Mouse (Mus musculus) ovary, adult 18-20 months (tissue): ENCODE data around the gene Lime1.

ENCODE experiments used
- DNase-seq: peaks from one replicate; pipeline ENCODE4 v3.0.0; 2022; ENCODE audit warnings: low spot score, mixed read lengths

Lime1 gene

GRCm38 (mm10) chr2:181391022-181391421 is 11.1 kb downstream of the Lime1 start:
- DNase-seq = no peak

- no peak for DNase-seq
Observed at GRCm38 (mm10) chr2:181391541-181391940, 11.7 kb downstream of the Lime1 start.

GRCm38 (mm10) chr2:181392600-181393213 is 12.8 kb downstream of the Lime1 start:
- DNase-seq = peak; percentile 68

GRCm38 (mm10) chr2:181394086-181394485 is 14.2 kb downstream of the Lime1 start:
- DNase-seq = peak; percentile 26

- peak; percentile 17 for DNase-seq
Observed at GRCm38 (mm10) chr2:181397207-181397761, 17.4 kb downstream of the Lime1 start.

GRCm38 (mm10) chr2:181401497-181401896 is 21.6 kb downstream of the Lime1 start:
- no peak for DNase-seq

- DNase-seq = no peak
Observed at GRCm38 (mm10) chr2:181403722-181404121, 23.8 kb downstream of the Lime1 start.

GRCm38 (mm10) chr2:181409643-181410042 is 29.8 kb downstream of the Lime1 start:
- DNase-seq = no peak

- DNase-seq = peak; percentile 64
Observed at GRCm38 (mm10) chr2:181410760-181411473, 31.0 kb downstream of the Lime1 start.

GRCm38 (mm10) chr2:181413141-181413540 is 33.3 kb downstream of the Lime1 start:
- DNase-seq = no peak

- DNase-seq = no peak
Observed at GRCm38 (mm10) chr2:181415945-181416344, 36.1 kb downstream of the Lime1 start.

- DNase-seq = no peak
Observed at GRCm38 (mm10) chr2:181419359-181419758, 39.5 kb downstream of the Lime1 start.

GRCm38 (mm10) chr2:181420426-181420825 is 40.5 kb downstream of the Lime1 start:
- DNase-seq = no peak

GRCm38 (mm10) chr2:181420903-181421638 is 41.2 kb downstream of the Lime1 start:
- no peak for DNase-seq

- no peak for DNase-seq
Observed at GRCm38 (mm10) chr2:181423834-181424233, 44.0 kb downstream of the Lime1 start.
